Mouse (Mus musculus) right cerebral cortex, postnatal 36 days (tissue): ENCODE results near the gene Napepld.
"Not testable (repeated sequence)": the region's sequence is repeated elsewhere in the genome, so short reads cannot be mapped to it uniquely, and the experiment has no call there.

Experiments used
- DNase-seq, 2 experiments: peaks; one replicate each; pipeline ENCODE4 v3.0.0; 2022; ENCODE audit warnings: low spot score in 2 of 2, mixed read lengths in 1 of 2

The Napepld gene

GRCm38 (mm10) chr5:21701351-21702008, at the start of gene Napepld:
Gene Napepld, minus strand, starts transcription at chr5:21701396.
- DNase-seq, result peak; percentile 97

DNA sequence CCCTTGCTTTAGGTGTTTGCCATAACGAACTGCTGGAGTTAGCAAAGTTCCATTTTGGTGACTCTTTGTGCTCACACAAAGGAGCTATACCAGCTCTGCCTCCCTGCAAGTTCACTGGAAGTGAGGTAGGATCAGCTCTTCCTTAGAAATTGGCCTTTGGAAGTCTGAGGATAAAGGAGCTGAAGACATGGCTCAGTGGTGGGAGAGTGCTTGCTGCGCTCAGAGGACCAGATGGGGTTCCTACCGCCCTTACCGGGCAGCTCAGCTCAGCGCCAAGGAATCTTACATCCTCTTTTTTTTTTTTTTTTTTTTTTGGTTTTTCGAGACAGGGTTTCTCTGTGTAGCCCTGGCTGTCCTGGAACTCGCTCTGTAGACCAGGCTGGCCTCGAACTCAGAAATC, 44.8 kb upstream of the Napepld start:
- no peak for DNase-seq

DNA sequence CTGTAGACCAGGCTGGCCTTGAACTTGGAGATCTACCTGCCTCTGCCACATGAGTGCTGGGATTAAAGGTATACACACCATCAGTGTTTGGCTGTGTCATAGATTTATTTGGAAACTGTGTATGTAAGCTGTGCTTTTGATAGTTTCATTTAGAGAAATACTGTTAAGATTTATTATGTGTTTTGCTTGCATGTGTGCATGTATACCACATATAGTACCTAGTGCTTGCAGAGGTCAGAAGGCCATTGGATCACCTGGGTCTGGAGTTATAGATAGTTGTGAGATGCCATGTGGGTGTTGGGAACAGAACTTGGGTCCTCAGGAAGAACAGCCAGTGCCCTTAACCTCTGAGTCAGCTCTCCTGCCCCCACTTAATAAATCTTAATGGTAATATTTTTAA, 43.5 kb upstream of the Napepld start:
- DNase-seq, result no peak

DNA sequence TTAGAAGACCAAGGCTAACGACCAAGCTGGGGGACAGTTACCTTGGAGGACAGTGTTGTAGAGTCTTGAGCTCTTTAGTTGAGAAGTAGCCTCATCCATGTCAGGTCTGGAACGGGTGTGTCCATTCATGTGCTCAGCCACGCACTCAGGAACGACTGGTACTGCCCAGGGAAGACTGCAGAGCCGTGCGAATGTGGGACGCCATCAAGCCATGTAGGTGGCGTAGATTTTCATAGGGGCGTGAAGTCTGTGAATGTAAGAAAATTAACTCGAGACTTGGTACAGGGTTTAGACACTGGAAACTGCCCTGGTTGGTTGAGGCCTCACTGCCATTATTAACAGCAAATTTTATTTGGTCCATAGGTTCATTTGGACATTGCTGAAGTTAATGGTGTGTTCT, 42.4 kb upstream of the Napepld start:
- no peak for DNase-seq

DNA sequence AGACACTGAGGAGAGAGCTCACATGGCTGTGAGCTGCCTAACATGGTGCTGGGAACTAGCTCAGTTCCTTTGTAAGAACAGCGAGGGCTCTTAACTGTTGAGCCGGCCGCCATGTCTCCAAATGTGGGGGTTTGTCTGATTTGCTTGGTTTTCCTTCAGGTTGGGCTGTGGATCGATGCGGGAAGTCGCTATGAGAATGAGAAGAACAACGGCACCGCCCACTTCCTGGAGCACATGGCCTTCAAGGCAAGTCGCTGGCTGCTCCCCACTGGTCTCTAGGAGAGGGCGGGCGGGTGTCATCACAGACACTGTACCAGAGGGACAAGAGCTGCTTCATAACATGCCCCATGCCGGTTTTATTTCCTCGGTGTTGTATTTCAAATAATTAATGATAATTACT, 38.7 kb upstream of the Napepld start:
- DNase-seq, result no peak

DNA sequence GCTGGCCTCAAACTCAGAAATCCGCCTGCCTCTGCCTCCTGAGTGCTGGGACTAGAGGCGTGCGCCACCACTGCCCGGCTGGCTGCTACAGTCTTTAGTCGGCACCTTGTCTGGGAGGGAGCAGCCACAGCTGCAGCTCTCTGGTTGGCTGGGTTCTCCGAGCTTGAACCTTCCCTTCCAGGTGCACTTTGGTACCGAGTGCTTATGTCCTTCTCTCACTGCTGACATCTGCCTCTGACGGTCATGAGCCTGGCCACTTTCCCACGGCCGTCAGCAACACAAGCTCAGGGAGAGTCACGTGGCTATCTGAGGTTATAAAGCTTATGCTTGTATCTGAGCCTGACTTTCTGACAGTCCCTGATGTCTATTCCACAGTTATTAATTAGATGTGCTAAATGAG, 37.9 kb upstream of the Napepld start:
- no peak for DNase-seq

DNA sequence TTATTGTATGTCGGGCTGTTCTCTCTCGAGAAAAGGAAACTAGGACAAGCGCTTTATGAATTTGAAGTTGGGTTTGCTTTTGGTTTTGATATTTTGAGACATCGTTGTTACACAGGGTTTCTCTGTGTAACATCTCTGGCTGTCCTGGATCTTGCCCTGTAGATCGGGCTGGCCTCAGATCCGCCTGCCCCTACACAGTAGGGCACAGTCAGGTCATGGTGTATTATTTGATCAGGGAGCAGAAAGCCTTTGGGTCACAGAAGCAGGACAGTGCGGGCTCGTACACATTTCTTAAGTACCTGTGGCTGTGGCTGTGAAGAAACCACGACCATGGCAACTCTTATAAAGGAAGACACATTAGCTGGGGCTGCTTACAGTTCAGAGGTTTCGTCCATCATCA, 36.4 kb upstream of the Napepld start:
- no peak for DNase-seq

- peak; percentile 81 to 82 for DNase-seq
Observed at GRCm38 (mm10) chr5:21736956-21737585, 35.9 kb upstream of the Napepld start, which contains the start of gene Pmpcb. Gene Pmpcb, plus strand, starts transcription at chr5:21737141.

DNA sequence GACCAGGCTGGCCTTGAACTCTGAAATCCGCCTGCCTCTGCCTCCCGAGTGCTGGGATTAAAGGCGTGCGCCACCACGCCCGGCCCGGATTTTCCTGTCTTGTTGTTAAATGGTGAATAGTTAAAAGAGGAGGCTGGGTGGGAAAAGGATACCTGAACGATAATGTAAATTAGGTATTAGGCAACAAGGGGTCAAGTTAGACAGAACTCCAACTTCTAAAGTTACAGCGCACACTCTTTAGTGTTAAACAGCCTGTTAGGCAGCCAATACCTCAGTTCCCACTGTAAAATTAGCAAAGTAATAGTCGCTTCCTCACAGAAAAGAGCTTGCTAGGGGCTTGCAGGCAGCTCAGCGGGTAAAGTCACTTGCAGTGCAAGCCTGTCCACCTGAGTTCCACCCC, 34.9 kb upstream of the Napepld start:
- no peak for DNase-seq

- DNase-seq, result peak; percentile 19 to 30
Observed at GRCm38 (mm10) chr5:21735584-21735983, 34.4 kb upstream of the Napepld start.

- DNase-seq, result no peak
Observed at GRCm38 (mm10) chr5:21735100-21735499, 33.9 kb upstream of the Napepld start.

GRCm38 (mm10) chr5:21732930-21733329, 31.7 kb upstream of the Napepld start:
- DNase-seq, result peak; percentile 85 to 89

- no peak for DNase-seq
Observed at GRCm38 (mm10) chr5:21732177-21732911, 31.1 kb upstream of the Napepld start.

- no peak for DNase-seq
Observed at GRCm38 (mm10) chr5:21729107-21729506, 27.9 kb upstream of the Napepld start.

- DNase-seq, result no peak
Observed at GRCm38 (mm10) chr5:21724872-21725271, 23.7 kb upstream of the Napepld start.

GRCm38 (mm10) chr5:21724427-21724826, 23.2 kb upstream of the Napepld start:
- no peak for DNase-seq

DNA sequence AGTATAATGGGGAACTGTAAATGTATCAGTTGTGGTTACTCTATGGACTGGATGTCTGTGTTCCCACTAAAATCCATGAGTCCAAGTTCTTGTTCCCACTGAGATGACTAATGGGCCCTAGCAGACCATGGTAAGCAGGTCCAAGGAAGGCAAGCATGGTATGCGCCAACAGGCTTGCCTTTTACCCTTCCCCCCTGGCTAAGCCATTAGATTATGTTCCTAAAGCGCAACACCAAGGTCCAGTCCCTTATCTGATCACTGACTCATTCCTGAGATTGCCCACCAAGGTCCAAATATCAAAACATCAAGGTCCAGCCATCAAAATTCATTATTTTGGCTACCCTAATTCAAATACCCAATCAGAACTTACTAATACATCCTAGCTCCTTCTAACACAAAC, 18.0 kb upstream of the Napepld start:
- no peak for DNase-seq

DNA sequence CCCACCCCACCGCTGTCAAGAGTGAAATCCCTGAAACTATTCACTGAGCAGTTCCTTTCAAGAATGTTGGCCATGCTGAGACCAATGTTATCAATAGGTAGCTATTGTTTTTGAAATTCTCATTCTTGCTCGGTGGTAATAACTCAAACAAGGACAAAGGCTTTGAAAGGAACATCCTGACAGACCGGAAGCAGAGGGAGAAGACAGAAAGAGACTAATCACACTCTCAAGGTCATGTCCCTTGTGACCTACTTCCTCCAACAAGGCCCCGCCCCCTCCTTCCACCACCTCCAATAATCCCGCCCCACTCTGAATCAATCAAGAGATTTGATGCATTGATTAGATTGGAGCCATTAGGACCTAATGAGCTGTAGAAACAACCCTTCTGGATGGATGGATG, 17.4 kb upstream of the Napepld start:
- DNase-seq, result no peak

DNA sequence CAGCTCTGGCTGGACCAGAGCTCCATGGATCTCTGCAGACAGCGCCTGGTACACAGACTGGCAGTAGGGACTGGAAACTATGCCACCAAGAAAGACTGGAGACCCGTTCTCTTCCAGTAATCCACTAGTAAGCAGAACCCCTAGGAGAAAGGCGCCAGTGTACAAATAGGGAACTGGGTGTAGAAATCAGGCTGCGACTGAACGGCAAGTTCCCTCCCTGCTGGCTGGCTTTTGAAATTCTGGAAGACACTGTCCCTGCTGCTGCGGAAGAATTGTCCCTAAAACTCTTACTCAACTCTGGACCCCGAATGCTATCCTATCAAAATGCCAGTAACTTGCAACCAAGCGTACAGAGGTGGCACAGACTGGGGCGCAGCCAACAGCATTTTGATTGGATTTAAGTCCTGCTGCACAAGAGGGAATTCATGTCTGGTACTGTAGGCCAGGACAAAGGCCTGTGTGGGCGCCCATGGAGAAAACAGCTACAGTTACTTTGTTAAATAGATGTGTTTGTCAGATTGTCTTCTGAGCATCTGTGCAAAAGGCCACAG, 16.0 kb upstream of the Napepld start:
- DNase-seq, result no peak

DNA sequence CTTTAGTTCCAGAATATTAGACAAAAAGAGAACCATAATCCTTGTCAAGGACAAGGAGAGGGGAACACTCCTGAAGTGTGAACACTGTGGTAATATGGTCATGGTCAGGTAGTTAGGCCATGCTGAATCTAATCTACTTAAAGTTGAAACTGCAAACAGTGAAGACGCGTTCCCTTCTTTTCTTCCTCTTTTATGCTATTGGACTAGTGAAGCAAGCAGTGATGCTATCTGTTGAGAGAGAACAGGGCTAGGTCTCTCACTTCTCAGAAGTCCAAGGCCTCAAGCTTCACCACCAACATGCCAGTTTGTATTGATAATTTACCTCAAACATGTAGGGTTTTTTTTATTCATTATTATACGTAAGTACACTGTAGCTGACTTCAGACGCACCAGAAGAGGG, 13.3 kb upstream of the Napepld start:
- no peak for DNase-seq

GRCm38 (mm10) chr5:21712127-21712715, 11.0 kb upstream of the Napepld start:
- no peak for DNase-seq

DNA sequence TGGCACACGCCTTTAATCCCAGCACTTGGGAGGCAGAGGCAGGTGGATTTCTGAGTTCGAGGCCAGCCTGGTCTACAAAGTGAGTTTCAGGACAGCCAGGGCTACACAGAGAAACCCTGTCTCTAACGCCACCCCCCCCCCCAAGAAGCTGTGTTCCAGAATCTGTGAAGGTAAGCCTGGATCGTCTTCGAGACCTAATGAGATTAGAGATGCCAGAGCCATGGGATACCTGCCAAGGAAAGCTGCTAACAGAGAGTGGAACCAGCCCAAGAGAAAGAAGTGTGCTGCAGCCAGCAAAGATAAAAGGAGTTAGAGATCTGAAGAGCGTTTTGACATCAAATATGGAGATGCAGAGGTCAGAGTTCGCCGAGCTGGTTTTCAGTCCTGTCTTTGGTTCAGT, 6.8 kb upstream of the Napepld start:
- not testable (repeated sequence) for DNase-seq
